Mouse (Mus musculus): ENCODE measurements around the gene Myog.
A peak's percentile ranks its signal among the peaks of the same experiment; 100 is the strongest.
"Not testable (repeated sequence)": the region's sequence is repeated elsewhere in the genome, so short reads cannot be mapped to it uniquely, and the experiment has no call there.

Gene Myog

DNA sequence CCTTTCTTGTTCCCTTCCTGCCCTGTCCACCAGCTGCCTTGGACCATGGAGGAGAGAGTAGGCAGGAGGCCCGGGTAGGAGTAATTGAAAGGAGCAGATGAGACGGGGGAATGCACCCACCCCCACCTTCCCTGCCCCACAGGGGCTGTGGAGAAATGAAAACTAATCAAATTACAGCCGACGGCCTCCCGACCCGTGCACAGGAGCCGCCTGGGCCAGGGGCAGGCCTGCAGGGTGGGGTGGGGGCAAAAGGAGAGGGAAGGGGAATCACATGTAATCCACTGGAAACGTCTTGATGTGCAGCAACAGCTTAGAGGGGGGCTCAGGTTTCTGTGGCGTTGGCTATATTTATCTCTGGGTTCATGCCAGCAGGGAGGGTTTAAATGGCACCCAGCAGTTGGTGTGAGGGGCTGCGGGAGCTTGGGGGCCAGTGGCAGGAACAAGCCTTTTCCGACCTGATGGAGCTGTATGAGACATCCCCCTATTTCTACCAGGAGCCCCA is at the start of gene Myog:
Gene Myog, plus strand, starts transcription at position 392 of the 502 bp plus-strand sequence.
- no peak for DNase-seq (ENCODE audit: low read depth, low spot score)

DNA sequence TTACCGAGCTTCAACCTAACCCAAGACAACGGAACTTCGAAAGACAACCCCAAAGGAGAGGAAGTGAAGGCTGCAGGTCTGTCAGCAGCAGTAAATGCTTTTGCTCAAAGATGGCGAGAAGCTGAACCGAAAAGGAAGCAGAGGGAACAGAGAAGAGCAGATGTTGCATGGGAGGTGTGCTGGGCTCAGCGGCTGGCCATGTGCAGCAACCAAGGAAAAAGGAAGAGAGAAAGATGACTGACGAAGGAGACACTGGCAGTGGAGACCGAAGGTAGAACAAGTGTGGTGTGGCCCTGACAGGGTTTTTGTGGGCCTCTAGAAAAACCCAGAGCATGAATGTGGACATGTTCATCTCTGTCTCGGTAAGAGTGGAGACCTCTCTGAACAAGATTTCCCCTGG is 49.1 kb upstream of the Myog start:
- no peak for DNase-seq (ENCODE audit: low read depth, low spot score)

DNA sequence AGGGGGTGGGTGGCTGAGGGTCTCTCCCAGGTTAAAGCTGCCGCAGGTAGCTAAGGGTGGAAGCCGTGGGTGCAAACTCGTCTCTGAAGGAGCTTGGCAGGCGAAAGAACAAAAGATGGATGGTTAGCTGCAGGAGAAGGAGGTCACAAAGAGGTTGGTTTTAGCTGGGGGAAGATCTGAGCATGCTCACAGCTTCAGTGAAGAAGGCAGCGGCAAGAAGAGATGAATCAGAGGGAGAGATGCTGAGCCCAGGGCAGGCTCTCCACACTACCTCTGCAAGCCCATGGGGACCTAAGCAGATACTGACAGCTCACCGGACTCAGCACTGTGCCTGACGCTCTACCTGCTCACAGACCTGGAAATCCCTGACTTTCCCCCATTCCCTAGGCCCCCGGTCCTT is 48.5 kb upstream of the Myog start:
- no peak for DNase-seq (ENCODE audit: low read depth, low spot score)

DNA sequence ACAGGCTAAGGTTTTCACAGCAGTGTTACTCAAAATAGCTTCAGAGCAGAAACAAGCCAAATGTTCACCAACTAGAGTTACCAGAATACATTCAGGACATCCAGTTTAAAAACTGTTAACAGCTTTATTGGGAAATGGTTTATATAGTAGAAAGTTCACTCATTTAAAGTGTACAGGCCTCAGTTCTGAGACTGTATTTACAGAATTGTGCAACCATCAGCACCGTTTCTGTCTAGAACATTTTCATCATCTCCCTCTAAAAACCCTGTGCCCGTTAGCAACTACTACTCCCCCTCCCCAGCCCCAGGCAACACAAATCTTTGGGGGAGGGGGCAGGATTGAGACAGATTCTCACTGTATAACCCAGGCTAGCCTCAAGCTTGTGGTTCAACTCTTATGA is 47.5 kb upstream of the Myog start:
- no peak for DNase-seq (ENCODE audit: low read depth, low spot score)

DNA sequence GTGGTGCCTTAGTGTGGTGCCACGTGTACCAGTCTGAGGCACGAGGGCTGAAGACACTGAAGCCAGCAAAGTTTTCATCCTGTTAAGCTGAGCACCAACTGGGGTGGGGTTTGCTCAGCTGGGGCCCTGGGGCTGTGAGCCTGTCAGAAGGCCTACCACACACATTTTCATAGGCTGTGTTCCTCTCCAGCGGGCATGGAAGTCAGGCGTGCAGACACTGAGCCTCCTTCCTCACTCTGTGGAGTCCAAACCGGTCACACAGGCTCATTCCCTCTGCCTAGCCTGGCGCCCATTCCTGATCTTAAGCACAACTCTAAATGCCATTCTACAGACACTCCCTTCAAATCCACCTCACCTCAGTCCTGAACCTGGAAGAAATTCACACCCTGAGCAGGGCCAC is 46.3 kb upstream of the Myog start:
- no peak for DNase-seq (ENCODE audit: low read depth, low spot score)

DNA sequence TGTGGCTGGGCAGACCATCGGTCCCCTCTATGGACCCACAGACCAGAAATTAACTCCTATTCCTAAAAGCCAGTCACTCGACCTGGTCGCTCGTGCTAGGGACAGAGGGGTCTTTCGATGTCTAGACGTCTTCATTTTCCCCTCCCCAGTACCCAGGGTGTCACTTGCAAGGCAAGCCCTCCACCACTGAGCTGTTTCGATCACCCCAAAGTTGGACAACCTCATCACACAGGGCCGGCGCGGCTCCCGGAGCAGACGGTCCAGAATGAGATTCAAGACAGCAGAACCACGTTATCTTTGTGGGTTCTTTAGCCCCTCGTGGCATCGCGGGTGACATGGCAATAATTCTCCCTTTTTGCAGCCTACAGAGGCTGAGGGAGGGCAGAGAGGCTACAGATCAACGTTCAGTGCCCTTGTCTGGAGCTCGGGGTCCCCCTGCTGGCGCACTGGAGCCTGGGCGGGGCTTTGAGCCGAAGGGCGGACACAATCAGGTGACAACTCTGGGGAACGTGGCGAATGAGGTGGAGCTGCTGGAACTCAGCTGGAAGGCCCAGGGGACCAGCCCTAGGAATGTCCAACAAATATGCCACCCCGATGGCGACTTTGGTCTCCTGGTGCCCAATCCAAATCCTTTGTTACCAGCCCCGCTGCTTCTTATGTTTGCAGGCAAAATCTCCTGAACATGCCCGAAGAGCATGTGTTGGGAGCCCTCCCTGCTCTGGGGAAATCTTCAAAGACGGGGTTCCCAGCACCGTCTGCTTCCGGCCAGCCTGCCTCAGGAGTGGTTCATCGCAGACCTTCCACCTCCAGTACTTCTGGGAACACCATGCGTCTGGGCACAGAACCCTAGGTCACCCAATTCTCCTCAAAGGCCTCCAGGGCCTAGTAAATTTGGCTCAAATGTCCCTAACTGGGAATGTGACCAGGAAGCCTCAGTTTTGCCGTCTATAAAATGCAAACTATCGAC is 45.6 kb upstream of the Myog start:
- peak; percentile 26 for DNase-seq (ENCODE audit: low read depth, low spot score)

DNA sequence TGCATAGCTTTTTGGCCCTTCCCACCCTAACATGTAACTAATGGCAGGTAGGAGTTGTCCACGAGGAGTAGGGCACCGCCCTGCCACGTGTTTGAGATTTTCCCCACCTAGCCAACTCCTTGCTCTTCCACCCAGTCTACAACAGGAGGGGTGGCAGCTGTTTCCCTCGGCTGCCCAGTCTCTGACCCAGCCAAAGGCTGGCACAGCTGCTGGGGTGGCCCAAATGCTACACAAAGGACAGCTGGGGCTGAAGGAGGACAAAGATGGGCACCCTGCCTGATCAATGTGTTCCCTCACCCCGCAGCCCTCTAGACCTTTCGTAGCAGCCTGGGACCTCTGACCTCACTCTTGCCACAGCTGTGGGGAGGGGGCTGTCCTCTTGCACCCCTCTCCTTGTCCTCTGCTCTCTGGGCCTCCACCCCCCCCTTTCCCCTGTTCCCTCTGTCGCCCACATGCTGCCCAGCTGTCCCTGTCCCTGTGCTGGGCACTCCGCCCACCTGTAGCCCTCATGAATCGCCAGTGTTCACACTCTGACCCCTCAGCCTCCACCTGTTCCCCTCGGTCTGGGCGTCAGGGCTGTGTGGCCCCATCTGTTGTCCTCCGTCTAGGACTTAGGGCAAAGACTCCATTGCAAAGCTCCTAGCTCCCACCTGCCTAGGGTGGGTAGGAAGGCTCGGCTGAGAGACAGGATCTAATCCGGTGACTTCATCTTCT is 44.6 kb upstream of the Myog start:
- DNase-seq (ENCODE audit: low read depth, low spot score), result no peak

DNA sequence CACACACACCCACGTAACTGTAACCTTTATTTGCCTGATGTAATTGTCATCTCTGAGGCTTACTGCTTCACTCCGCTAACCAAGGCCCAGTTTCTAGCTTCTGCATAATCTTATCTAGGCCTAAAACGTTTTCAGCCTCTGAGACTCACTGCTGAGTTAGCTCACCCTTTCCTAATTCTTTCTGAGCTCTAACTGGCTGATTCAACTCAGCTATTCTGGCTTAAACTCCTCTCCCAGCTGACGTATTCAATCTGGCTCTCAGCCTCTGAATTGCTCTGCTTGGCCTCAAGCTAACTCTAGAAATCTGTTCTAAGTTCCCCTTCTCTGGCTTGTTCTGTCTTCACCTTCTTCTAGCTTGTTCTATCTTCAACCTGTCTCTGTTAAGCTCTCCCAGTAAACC is 43.2 kb upstream of the Myog start:
- no peak for DNase-seq (ENCODE audit: low read depth, low spot score)

DNA sequence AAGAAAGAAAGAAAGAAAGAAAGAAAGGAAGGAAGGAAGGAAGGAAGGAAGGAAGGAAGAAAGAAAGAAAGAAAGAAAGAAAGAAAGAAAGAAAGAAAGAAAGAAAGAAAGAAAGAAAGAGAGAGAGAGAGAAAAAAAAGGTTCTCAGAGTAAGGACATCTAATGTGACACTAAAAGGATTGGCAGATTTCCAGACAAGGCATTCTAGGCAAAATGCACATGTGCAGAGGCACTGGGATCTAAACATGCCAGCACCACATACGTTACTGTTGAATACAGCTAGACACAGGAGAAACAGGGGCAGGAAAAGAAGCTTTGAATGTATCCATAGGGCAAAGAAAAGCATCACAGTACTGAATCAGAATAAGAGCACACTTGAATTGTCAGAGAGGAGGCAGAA is 40.1 kb upstream of the Myog start:
- DNase-seq (ENCODE audit: low read depth, low spot score), result not testable (repeated sequence)

DNA sequence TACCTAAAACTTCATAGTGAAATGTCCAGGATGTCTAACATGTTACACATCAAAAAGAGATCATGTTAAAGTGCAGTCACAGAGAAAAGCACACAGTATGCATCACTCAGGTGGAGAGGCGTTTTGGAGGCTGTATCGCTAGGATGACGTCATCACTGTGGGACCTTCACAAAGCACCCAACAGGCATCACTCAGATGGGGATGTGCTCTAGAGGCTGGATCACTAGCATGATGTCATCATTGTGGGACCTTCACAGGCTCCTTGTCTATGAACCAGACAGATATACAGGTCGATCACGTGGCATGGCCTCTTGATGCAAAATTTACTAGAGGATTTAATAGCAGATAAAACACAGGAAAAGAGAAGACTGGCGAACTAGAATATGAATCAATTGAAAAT is 25.4 kb upstream of the Myog start:
- DNase-seq (ENCODE audit: low read depth, low spot score), result no peak

DNA sequence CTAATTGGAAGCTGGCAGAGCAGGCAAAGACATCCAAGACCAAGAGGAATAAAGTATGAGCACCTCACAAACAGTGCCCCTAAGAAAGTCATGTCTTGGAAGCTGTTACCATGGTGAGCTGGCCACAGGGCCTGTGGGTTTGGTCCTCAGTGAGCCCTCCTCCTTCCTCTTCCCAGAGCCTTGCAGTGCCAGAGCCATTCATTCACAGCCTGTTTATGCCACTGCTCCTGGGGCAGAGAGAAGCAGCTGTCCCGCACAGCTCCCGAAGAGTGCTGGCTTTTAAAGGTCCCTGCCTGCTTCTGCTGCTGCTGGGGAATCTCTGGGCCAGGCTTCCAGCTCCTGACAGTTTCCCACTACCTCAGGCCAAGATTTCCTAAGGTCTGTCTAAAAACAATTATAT is 24.0 kb upstream of the Myog start:
- no peak for DNase-seq (ENCODE audit: low read depth, low spot score)

DNA sequence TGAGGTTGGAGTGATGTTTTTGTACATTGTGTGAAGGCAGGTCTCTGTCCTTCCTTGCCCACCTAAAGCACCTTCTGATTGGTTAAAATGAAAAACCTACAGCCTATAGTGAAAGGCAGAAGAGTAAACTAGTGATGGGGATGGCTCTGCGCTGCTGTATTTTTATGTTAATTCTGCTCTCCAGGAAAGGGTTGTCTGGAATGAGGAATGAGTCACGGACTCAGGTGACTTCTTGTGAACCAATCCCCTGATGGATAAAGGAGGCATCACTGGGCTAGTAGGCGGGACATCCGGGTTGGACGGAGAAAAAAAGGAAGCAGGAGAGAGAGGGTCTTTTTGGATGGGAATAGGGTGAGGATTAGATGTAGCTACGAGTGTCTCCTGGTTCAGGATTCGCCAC is 19.8 kb upstream of the Myog start:
- no peak for DNase-seq (ENCODE audit: low read depth, low spot score)

DNA sequence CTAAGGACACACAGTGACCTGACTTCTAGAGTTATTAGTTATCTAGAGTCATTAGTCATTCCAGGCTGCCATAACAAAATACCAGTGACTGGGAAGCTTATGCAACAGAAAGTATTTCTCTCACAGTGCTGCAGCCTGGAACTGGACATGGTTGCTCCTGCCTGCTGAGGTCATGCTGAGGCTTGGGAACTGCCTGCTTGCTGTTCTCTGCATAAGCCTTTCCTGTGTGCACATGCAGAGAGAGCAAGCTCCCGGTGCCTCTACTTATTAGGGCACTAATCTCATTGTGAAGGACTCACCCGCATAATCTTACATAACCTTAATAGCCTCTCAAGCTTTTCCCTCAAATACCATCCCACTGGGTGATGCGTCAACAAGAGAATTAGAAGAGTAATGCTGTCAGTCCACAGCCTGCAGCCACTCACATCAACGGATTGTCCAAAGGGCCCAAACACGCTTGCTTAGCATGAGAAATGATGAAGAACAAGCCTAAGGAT is 17.0 kb upstream of the Myog start:
- no peak for DNase-seq (ENCODE audit: low read depth, low spot score)

DNA sequence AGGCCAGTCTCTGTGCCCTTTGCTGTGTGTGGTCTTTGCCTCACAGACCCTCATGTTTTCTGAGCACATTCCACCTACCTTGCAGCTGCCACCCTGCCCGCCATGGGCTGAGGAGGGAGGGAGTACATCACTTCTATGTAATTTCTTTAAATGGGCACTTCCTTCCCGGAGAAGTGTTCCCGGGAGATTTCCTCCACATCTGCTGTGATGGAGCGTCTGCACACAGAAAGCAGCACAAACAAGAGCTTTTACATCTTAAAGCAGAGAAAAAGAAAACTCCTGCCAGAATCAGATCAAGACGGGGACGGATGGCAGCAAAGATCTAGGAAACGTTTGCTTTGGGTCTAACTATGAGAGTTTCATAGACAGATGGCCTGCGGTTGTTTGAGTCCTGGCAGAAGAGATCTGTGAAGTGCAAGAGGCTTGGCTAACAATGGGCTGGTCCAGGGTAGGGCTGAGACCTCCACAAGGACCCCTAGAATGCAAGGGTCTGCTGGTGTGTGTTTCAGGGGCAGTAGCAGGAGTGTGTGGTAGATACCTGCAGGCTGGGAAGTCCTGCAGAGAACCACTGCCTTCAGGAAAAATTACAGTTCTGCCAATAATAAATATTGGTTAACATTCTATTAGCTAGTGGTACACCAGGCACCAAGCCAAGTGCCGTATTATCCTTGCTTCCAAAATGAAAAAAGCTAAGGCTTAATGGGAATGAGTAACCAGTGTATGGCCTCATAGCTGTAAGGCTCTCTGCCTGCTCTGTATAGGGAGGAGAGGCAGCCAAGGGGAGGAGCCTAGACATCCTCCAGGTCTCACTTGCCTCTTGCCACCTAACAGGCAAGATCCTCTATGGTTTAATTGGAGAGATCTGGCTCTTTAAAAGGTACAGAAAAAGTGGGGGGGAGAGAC is 16.0 kb upstream of the Myog start:
- DNase-seq (ENCODE audit: low read depth, low spot score), result no peak

DNA sequence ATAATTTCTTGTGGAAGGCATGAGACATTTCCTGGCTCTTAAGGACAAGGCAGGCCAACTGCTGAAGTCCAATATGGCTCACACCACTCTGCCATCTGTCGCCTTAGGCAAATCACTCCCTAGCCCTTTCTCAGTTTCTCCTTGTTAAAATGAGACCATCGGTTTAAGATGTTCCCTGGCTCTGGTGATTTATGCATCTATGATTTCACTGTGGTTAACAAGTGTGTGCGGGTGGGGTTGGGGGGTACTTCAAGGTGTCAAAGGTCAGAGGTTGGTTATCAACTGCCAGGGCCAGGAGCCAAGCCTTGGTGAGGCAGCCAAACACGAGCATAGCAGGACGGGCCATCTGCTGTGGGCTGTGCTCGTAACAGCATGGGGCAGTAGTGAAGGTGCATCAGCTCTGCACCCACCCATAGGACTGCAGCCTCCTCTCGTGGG is 15.3 kb upstream of the Myog start:
- DNase-seq (ENCODE audit: low read depth, low spot score), result no peak

DNA sequence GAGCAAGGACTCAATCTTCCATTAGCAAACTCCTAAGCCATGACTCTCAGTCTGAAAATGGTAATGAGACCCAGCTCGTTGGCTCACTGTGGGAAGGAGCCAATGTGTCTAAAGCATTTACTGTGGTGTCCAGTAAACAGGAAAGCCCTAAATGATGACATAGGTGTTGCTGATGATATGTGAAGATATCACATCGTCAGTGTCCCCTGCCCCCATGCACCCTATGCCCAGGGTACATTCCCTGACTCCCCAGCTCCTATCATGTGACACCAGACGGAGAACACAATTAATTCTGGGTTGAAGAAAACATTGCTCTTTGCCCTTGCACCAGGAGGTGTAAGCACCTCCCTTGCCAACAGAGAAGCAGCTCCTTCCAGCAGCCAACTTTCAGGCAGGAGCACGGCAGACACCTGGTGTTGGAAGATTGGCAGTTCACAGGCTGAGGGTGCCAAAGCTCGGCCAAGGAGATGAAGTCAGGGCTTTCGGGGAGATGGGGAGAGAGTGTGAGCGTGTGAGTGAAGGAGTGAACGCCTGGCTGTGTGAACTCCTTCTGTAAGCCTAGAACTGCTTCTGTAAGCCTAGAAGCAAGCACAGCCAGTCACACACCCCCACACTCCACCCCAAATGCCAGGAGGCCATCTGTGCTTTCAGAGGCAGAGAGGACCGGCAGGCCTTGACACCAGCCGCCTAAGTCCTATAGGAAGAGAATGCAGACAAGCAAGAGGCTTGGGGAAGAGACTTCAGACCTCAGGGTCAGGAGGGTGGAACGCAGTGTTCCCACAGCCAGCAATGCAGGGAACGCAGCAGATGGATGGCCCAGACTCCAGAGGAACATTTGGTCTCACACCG is 13.9 kb upstream of the Myog start:
- no peak for DNase-seq (ENCODE audit: low read depth, low spot score)

DNA sequence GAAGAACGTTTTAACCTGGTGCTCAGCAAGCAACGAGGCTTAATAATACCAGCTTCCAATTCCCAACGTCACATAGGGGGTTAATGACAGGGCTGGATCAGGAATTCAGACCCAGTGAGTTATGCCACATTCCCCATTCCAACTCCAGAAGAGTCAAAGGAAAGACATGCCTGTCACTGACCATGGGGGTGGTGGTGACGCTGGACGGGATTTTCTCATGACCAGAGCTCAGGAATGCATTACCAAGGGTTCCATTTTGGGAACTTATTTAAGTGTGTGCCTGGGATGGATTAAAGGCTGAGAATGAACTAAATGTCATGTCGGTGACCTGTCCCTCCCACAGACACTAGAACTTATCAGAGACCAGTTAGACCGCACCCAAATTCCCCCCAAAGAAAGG is 13.0 kb upstream of the Myog start:
- no peak for DNase-seq (ENCODE audit: low read depth, low spot score)

DNA sequence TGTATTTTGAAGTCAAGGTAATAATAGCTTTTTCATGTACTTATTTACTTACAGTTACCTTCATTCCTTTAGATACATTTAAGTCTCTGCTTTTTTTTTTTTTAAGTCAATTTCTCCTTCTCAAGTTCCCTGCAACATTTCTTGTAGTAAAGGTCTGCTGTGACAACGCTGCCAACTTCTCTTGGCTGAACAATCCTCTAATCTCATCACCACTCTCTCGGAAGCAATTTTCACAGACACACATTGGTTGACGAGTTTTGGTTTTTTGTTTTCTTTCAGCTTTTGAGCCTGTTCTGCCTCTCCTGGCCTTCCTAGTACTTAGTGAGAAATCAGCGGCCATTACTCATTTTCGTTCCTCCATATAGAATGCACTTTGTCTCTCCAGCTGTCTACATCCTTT is 9.6 kb upstream of the Myog start:
- DNase-seq (ENCODE audit: low read depth, low spot score), result no peak

DNA sequence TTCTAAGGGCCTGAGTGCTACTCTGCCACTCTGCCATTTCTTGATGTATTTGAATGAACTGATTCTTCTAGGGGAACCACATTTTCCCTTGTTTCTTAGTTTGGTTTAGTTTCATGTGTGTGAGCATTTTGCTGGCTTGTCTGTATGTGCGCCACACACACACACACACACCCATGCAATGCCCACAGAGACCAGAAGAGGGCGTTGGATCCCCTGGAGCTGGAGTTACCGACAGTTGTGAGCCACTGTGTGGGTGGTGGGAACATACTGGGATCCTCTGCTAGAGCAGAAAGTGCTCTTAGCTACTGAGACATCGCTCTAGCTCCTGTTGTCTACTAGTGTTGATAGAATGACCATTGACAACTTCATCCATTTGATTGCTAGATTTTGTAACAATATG is 8.2 kb upstream of the Myog start:
- no peak for DNase-seq (ENCODE audit: low read depth, low spot score)

DNA sequence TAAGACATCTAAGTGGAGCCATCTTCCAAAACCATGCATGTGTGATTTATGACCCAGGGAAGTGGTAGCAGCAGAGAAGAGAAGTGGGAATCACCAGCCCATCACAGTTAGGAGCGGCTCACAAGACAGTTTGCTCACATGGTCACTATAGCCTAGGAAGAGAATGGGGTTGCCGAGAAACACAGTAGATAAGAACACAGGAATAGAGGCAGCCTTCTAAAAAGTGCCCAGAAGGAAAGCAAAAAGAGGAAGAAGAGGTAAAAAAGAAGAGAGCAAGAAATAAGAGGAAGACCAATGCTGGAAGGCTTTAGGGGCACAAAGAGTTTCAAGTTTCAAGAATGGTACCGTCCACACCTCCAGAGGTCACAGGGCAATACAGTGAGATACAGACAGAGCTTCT is 7.4 kb upstream of the Myog start:
- no peak for DNase-seq (ENCODE audit: low read depth, low spot score)

DNA sequence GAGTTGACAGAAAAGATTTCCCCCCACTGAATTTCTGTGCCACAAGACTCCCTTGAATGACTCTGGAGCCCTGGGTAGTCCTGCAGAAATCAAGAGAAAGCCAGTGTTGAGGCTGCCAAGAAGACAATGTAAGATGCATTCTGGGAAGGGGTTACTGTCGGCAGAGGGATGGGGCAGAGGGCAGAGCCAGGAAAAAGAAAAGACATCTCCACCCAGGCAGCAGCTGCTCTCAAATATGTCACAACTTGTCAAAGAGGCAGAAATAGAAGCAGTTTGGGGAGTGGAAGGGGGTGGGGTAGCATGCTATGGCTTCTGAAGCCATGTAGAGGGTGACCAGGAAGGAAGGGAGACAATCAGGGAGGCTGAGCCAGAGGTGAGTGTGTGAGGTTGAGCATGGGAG is 6.7 kb upstream of the Myog start:
- no peak for DNase-seq (ENCODE audit: low read depth, low spot score)
